Mouse (Mus musculus): Measurements from ENCODE around the gene Dapk1.

Gene Dapk1

DNA sequence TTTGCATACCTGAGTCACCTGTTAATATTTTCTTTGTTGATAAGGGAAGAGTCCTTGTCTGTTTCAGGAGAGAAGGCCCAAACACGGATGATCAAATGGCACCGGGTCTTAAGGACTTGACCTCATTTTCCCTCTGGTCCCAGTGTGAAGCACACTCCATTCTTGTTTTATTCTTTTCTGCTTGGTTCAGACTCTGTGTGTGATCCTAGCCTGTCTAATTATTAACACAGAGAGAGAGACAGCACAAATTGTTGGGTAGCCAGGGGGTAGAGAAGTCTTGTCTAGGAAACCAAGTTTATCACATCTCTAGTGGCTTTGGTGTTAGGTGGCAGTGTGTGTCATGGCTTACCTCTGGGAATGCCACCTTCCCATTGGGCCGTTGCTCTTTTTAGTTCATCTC lies 62.3 kb downstream of the Dapk1 start:
- no peak for DNase-seq (ENCODE audit: low read depth)

DNA sequence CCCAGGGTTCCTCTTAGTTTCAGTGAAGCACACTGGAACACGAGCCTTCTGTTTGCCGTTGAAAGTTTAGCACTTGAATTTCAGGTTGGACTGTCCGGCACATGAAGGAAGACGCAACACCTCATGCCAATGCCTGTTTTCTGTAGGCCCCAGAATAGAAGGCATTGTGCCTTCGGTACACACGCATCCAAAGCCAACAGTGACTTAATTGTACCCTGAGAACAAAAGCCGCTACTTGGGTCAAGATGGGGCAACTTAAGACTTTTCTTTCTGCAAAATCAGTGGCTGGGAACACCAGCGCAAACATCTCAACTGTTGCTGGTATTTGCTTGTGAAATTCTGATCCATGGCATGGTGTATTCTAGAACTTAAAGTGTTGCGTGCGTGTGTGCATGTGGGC lies 63.1 kb downstream of the Dapk1 start:
- no peak for DNase-seq (ENCODE audit: low read depth)

DNA sequence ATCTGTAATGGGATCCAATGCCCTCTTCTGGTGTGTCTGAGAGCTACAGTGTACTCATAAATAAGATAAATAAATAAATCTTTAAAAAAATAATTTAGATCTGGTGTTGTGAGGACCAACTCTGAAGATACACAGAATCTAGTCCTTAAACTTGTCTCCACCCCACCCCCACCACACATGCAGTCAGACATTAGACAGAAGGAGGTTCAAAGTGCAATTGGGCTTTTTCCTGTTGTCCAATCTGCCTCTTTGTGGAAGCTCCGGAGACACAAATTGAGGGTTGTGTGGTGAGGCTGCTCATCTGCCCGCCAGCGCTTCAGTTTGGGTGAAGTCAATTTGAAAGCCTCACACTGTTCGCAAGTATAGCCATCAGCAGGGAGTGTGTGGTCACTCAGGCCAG lies 63.7 kb downstream of the Dapk1 start:
- no peak for DNase-seq (ENCODE audit: low read depth)

DNA sequence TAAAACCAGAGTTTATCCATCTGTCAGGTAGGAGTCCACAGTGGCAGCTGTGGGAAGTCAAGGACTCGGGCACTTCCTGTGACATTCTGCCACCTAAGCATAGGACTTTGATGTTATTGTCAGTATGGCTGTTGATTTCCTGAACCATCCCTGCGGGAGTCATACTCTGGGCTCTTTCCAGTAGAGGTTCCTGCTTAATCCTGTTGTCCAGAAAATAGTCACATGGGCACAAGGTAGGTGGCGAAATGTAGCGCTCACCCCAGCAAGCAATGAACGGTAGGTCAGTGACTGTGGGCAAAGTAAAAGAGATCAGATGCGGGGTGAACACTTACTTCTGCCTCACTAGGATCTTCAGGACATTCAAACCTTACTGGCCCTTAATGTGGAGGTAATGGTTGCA lies 66.3 kb downstream of the Dapk1 start:
- DNase-seq (ENCODE audit: low read depth), result no peak

DNA sequence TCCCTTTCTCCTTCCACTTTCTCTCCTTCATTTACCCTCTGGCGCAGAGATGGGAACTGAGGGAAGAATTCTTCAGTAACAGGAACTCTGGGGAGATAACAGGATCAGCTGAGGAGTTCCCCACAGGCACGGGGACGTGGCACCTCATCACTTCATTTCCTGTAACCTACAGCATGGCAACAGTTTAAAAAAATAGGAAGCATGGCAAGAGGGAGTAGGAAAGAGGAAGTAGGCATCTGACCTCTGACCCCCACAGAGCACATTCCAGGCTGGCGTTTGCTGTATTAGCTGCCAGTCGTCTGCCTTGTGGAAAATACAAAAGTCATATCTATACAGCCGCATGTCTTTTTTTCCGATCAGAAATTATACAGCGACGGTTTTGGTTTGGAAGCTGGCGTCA lies 68.9 kb downstream of the Dapk1 start:
- no peak for DNase-seq (ENCODE audit: low read depth)

DNA sequence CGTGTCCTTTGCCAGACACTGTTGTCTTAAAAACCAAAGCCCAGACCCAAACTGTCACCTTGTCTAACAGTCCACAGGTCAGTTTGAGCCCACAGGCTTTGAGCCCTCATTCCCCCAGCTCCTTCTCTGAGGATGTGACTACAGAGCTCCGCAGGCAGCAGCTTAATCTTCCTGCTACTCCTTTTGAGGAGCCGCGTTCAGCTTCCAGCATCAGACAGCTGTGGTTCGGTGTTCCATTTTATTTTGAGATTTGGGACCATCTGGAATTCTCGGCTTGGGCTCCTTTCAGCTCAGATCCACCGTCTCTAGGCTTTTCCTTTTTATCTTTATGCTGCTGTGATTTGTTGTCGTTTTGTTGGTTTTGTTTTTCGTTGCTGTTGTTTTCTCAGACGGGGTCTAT lies 69.5 kb downstream of the Dapk1 start:
- no peak for DNase-seq (ENCODE audit: low read depth)

DNA sequence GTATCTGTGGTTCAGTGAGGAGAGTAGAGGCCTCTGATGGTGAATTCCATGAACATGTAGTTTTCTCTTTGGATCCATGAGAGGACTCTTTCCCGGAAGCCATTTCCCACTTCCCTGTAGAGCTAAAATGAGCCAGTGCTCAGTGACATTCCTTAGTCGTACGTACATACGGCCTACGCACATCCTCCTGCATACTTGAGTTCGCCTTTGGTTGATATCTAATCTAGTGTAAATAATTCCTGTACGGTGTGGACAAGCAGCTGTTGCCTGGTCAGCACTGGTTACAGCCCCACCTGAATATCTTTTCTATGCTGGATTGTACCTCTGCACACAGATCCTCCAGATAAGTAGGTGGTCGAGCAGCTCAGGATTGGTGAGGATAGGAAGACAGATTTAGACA lies 70.5 kb downstream of the Dapk1 start:
- no peak for DNase-seq (ENCODE audit: low read depth)

DNA sequence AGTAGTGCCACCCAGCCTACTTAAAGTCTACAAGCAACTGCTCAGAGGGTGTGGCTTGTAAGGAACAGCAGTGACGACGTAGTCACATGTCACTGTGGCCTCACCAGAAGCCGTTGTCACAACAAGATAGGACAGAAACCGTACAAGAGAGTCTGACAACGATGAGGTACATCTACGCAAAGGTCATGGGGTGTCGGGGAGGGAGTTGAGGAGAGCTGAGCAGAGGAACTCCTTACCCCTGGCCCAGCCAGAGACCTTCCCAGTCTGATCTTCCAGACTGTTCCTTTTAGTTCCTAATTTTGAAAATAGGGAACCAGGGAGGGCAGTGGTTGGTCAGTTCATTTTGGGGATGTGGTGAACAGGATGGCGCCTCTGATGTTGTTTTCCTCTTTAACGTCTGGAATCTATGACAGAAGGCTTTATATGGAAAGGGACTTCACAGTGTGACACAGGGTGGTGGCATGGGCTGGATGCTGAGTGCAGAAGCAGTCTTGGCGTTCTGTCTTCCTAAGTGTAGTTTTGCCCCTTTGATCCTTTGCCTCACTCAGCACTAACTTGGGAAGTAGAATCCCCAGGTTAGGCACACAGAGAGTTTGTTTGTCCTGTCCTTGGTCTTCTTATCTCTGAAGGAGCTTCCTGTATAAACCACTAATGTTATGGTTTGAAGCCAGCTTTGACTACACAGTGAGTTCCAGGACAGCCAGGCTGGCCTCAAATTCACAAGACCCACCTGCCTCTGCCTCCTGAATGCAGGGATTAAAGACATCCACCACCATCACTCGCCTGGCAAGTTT lies 71.3 kb downstream of the Dapk1 start:
- peak; percentile 14 for DNase-seq (ENCODE audit: low read depth)

DNA sequence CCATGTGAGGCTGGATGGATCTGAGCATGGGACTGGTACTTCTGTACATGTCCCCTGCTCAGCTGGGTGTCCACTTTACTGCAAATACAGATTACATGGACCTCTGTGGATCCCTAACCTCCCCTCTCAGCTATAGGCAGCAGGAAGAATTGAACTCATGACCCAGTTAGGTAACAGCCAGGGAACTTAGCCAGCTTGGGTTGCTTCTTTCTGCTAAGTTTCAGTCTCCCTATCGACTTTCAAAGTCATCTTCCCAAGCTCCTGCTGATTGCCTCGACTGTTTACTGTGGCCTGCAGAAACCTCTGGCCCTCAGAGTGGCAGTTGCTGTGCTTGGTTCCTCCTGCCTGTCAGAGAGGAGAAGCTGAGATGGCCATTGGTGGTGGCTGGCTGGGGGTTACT lies 72.6 kb downstream of the Dapk1 start:
- DNase-seq (ENCODE audit: low read depth), result no peak

DNA sequence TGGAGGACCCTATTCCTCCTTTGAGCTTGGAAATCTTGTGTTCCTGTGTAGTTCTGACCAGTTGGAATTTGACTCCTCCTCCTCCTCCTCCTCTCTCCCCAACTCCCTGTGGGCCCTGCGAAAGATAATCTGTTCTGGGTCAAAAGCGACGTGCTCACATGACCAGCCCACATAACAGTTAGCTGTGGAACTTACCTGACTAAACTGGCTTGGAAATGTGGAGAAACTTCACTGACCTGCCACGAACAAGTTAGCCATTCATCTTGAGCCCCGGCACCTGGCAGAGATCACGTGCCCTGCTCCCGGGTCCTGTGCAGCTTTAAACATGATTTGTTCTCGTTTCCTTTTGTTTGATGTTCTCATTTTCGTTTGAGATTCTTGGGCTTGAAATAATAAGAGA lies 73.2 kb downstream of the Dapk1 start:
- no peak for DNase-seq (ENCODE audit: low read depth)

DNA sequence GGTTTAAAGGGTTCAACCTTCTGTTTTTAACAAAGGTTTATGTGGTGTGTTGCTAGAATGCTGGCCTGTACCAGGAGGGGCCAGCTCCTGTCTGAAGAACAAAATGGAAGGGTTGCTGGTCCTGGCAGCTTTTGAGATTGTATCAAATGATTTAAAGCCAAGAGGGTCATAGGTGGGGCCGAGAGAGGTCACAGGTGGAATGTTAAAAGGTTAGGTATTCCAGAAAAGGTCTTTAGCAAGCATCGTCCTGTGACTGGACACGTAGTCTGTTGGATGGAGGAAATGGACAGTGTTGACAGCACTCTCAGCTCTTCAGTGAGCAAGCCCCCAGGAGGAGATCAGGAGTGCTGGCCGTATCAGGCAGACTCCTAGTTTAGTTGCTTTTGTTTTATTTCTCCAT lies 73.7 kb downstream of the Dapk1 start:
- no peak for DNase-seq (ENCODE audit: low read depth)

DNA sequence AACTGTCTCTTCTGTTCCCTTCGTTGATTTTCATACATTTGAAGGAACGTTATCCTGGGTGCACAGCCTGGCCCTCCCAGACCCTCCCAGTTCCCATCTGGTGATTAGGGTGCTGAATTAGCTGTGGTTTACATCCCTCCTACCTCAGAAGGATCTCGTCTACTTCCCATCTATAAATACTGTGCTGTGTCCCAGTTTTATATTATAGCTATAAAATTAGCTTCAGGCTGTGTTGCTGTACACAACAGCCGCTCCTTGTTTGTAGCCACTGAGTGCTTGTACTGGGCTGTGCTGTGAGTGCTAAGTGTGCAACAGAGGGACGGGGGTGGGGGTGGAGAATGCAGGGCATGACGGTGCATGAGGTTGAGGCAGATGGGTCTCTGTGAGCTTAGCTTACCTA lies 77.2 kb downstream of the Dapk1 start:
- DNase-seq (ENCODE audit: low read depth), result no peak

DNA sequence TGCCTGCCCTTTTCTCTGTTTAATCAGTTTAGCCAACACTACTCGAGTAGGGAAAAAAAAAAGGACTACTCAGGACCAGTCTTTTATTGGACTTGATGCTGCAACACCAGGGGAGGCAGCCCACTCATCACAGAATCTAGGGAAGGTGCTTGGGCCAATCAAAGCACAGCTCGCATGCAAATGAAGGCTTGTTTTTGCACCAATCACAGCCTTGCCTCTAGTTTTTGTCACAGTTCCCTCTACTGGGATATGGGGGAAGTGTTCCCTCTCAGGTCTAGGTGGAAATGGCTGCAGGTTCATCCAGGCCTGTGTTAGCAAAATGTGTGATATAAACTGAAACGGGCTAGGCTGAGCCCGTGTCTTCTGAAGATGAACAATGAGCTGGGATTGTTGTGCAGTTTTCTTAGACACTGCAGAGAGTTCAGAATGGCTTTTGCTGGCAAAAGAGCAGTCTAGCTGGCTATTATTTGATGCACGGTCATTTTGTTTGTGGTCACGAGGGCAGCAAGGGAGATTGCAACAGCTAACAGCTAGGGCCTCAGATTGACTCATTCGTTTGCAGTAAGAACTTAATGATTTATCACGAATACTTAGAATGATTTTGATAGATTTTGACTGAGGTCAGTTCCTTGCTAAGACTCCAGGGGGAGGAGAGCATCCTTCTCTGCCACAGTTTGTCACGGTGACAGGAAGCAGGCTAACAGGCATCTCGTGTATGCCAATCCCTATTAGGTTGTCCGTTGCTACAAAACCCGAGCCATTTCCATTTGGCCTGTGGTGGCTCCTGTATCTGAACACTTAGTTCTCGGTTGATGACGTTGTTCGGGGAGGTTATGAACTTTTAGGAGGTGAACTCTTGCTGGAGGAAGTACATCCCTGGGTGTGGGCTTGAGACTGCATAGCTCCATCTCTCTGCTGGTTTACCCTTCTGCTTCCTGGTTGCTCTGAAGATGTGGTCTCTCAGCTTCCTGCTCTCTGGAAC lies 81.3 kb downstream of the Dapk1 start:
- no peak for DNase-seq (ENCODE audit: low read depth)

DNA sequence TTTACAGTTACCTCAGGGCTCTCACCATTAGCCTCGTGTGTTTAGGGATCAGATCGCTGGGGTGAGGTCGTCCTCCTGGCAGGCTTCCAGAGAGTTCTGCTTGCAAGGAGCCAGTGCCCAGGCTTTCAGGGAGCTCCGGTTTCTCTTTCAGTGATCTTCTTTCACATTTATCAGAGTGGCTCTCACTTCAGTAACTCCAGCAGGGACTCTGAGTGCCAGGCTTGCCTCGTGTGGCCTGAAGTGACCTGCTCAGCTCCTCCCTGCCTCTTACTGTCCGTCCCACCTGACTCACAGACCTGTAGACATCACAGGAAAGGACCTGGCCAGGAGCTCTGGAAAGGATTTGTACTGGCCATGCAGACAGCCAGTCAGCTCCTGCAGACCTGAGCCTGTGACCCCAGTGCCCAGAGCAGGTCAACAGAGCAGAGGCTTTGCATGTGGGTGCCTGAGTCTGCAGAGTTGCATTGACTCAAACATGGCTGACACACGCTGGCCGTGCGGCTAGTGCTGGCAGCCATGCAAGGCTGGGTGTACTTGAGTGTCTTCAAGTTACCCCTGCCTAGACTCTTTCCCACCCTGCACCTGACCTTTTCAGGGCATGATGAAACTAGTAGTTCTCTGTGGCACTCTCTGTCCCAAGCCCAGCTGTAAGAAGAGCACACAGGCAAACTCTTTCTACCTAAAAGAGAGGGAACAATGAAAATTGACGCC lies 82.5 kb downstream of the Dapk1 start:
- DNase-seq (ENCODE audit: low read depth), result no peak

DNA sequence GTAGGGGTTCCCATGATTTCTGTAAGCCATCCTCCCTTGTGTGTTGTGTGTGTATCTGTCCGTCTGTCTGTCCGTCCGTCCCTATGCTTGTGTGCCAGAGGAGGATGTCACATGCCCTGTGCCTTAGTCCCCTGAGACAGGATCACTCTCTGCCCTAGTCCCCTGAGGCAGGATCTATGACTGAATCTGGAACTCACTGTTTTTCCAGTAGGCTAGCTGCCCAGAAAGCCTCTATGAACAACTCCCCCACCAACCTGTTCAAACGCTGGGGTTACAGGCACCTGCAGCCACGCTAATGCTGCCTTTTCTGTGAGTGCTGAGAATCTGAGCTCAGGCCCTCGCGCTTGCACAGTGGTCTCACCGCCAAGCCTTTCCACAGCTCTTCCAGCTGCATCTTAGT lies 83.1 kb downstream of the Dapk1 start:
- no peak for DNase-seq (ENCODE audit: low read depth)

DNA sequence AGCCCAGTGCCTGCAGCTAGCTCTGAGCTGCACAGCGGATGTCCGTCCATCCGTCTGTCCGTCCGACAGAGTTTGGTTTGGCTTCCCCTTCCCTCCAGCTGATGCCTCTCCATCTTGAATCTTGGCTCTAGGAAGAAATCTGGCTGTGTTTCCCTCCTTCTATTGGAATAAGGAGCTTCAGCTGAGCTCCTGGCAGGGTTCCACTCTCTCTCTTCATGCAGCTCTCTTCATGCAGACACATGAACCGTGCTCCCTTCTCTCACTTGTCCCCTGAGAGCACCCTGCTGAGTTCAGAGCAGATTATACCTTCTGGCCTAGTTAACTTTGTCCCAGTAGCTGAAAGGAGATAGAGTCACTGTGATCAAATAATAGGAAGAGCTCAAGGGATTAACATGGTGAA lies 83.5 kb downstream of the Dapk1 start:
- DNase-seq (ENCODE audit: low read depth), result no peak

DNA sequence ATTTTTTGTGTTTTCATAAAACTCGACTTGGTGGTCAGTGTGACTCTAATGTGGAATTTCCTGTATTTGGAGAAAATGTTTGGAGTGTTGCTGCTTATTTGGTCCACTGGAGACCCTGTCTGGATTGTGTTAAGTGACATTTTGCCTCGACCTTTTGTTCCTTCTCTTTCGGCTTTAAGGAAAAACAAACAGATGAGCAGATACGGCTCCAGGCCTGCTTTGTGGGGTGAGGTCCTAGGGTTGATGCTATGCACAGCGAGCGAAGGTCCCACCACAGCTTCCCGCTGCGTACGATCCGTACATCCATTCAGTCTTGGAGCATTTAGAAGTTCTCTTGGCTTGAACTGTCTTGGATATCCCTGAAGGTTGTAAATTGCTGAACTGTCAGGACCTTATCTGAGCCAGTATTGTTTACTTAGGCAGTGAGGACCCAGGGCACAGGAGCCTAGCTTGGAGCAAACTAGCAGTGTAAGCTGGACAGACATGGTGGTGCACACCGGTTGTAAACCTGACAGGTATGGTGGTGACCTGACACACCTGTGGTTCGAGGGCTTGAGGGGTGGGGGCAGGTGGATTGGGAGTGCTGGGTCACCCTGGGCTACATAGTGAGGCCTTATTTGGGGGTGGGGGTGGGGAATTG lies 84.4 kb downstream of the Dapk1 start:
- DNase-seq (ENCODE audit: low read depth), result no peak

DNA sequence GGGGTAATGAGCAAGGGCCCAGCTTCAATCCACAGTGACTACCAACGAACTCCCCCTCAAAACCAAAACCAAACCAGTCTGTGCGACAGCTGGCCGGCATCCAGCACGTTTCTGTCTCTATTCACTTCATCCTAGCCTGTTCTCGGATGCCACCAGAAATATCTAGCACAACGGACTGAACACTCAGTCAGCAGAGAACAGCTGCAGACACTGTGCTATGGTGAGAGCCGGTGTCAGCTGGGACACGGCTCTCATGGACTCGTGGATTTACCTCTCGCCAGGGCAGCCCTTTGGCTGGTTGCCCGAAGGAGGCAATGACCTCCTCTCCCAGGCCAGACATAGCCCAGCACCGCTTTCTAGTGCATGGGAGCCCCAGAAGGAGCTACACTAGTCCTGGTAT lies 85.2 kb downstream of the Dapk1 start:
- no peak for DNase-seq (ENCODE audit: low read depth)

DNA sequence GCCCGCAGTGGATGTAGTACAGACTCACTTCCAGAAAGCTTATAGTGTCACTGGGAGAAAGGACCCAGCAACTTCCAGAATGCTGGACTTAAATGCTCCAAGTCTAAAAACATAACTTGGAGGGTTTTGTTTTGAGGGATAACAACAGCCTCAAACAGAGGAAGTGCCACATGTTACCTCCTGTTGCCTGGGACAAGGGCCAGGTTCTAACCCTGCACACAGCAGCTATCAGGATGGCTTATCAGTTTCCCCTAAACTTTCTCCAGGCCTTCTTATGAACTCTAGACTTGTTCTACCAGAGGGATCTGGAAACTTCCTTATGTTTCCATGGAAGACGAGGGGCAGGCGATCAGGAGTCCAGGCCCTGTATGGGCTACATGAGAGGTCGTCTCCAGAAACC lies 85.7 kb downstream of the Dapk1 start:
- no peak for DNase-seq (ENCODE audit: low read depth)

DNA sequence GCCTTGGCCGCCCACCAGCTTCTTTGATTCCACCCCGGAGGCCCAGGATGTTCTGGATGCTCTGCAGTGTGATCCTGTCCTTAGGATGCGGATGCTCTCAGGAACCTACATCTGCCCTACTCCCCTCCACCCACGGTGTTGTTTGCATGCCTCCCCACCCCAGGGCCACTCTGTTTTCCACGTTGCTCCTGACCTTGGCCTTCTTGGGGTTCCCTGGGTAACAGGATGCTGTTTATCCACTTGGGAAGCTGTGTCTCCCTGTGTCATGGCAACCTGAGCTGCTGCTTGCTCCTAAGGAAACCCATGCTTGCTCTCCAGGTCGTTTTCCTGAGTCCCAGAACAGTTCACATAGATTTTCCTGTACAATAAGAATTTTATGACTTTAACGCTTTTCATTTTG lies 86.1 kb downstream of the Dapk1 start:
- DNase-seq (ENCODE audit: low read depth), result no peak

DNA sequence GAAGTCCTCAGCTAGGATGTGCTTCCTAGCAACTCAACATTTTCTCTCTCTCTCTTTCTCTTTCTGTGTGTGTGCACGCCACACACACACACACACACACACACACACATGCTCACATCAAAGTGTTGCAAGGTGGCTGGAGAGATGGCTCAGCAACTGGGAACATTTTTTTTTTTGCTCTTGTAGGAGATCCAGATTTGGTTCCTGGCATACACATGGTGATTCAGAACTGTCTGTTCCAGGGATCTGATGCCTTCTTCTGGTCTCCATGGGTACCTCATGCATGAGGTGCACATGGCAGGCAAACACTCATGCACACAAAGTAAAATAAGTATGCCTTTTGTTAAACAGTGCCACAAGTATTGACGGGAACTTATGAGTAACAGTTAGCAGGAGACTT lies 89.2 kb downstream of the Dapk1 start:
- no peak for DNase-seq (ENCODE audit: low read depth)

DNA sequence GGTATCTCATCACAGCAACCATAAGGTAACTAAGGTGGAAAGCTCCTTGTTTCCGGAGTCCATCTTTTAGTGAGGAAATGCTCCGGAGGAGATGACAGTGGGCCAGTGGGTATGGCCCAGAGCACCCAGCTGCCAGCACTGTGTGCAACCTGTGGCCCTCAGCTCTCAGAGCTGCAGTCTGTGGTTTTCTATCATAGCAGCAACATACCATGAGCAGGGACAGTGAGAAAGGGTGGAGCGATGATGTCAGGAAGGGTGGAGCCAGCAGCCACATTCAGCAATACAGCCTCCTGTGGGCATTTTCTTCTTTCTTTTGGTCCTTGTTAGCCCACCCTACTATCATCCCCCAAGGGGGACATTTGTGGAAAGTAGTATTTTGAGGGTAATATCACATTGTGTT lies 90.2 kb downstream of the Dapk1 start:
- DNase-seq (ENCODE audit: low read depth), result no peak

Measured in induced T-regulatory cell, adult 2 months (primary cell).